Mouse (Mus musculus) testis, postnatal 14 days (tissue): Measurements from ENCODE around the gene Wscd2.
"Not testable (repeated sequence)": the region's sequence is repeated elsewhere in the genome, so short reads cannot be mapped to it uniquely, and the experiment has no call there.

ENCODE experiments used
- DNase-seq: peaks from one replicate; pipeline ENCODE4 v3.0.0; 2021; ENCODE audit warnings: low spot score

Gene Wscd2

DNA sequence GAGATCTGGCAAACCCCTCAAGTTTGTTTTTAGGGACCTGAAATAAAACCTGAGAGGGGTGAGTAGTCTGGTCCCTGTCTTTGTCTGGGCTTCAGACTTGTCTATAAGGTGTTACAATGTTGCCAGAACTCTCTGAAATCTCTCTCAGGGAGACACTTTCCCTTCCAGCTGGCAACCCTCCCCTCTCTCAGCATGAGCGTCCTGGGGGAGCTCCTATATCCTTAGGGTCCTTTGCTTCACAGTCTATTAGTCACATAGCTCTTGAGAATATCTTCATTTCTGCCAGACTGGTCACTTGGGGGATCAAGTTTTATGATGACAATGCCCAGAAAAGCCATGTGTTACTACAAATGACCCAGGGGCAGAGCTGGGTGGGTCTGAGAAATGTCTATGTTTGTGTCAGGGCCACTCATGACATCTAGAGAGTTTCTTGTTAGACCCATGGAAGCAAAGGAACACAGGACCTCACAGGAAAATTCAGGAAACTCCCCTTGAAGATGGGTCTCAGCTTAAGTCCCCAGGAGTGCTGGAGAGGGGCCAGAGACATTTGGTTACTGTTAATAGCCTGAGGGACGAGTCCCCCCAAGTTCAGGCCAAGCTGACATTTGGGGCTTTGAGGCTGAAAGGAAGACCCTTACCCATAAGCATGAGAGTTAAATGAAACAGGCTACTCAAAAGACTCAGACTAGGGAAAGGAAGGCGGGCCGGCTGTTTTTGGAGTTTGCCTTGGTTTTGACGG is 93.5 kb downstream of the Wscd2 start:
- peak; percentile 51 for DNase-seq

DNA sequence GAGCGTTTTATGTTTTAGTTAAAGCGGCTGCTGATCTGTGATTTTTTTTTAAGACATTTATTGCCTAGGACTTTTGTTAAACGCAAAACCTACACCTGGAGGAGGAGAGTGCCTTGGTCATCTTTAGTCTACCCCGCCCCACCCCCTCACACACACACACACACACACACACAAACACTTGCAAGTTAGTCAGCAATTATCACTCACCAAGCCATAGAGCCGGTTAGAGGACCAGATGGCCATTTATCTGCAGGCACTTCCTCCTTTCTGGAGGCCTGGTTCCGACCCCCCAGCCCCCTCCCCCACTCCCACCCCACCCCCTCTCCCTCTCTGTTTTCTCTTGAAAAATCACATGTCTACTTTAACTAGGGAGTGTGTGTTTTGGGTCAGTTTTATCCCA is 94.3 kb downstream of the Wscd2 start:
- no peak for DNase-seq

GRCm38 (mm10) chr5:113585619-113586457 is 95.7 kb downstream of the Wscd2 start:
- not testable (repeated sequence) for DNase-seq

DNA sequence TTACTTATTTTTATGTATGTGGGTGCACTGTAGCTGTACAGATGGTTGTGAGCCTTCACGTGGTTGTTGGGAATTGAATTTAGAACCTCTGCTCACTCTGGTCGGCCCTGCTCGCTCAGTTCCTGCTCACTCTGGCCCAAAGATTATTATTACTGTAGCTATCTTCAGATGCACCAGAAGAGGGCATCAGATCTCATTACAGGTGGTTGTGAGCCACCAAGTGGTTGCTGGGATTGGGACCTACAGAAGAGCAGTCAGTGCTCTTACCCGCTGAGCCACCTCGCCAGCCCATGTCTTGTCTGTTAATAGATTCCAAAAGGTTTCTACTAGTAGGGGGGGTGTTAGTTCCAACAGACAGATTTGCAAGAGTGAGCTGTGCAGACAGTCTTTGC is 96.3 kb downstream of the Wscd2 start:
- DNase-seq = not testable (repeated sequence)

- DNase-seq = no peak
Measured at GRCm38 (mm10) chr5:113590010-113590640, 100.0 kb downstream of the Wscd2 start.

DNA sequence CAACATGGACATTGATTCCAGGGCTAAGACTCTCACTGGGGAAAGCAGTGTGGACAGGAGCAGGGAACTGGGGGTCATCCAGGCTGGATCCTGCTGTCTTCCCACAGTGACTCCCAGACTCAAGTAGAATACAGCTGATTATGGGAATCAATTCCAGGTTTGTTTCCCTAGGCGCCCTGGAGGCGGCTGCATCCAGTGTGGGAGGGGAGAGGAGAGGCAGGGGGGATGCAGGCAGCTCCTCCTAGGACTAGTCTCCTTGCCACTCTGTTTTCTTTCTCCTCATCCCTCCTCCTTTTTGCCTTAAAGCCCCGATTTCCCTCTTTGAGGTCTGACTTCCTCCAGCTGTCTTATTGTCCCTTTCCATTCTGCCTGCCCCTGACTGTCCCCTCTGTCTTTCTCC is 101.0 kb downstream of the Wscd2 start:
- no peak for DNase-seq

GRCm38 (mm10) chr5:113591751-113592230 is 101.7 kb downstream of the Wscd2 start:
- DNase-seq = no peak

DNA sequence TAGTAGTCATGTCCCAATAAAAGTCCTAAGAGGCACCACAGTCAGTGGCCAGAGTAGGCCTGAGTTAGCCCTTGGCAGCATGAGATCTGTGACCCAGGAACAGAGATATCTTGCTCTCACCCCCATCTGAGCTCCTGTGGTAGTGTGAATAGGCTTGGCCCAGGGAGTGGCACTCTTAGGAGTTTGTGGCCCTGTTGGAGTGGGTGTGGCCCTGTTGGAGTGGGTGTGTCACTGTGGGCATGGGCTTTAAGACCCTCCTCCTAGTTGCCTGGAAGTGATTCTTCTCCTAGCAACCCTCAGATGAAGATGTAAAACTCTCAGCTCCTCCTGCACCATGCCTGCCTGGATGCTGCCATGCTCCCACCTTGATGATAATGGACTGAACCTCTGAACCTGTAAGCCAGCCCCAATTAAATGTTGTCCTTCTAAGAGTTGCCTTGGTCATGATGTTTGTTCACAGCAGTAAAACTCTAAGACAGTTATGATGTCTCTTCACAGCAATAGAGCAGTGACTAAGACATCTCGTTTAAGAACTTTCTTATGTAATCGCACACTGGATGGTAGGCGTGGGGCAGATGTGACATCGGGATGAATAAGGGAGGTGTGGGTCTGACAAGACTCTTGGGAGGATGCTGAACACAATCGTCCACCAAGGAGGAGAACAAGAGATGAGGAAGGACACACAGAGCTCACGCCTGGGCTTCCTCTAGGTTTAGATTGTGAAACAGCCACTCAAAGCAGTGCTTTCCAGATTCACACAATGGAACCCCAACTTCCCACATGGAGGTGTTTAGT is 104.0 kb downstream of the Wscd2 start:
- DNase-seq = no peak

GRCm38 (mm10) chr5:113596252-113596651 is 106.1 kb downstream of the Wscd2 start:
- peak; percentile 45 for DNase-seq

- no peak for DNase-seq
Measured at GRCm38 (mm10) chr5:113596780-113597353, 106.7 kb downstream of the Wscd2 start.

- no peak for DNase-seq
Measured at GRCm38 (mm10) chr5:113600181-113600580, 110.0 kb downstream of the Wscd2 start.

- DNase-seq = no peak
Measured at GRCm38 (mm10) chr5:113600803-113601202, 110.7 kb downstream of the Wscd2 start.

DNA sequence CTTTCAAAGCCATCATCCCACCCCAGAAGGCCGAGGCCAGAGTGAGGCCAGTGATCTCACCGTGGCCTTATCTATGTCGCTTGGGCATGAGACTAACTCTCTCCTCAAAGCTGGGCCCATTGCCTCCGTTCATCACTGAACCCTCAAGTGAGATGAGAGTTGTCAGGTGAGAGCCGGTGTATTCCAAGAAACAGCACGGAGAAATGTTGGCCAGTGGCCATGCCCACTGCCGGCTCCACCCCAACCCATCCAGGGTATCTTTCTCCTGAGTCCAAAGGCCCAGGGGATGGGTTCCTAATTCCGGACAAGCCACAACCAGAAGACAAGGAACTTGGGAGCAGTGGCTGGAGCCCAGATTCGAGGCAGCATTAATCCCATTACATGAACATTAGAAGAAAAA is 113.3 kb downstream of the Wscd2 start:
- no peak for DNase-seq

GRCm38 (mm10) chr5:113604758-113605157 is 114.6 kb downstream of the Wscd2 start:
- no peak for DNase-seq

DNA sequence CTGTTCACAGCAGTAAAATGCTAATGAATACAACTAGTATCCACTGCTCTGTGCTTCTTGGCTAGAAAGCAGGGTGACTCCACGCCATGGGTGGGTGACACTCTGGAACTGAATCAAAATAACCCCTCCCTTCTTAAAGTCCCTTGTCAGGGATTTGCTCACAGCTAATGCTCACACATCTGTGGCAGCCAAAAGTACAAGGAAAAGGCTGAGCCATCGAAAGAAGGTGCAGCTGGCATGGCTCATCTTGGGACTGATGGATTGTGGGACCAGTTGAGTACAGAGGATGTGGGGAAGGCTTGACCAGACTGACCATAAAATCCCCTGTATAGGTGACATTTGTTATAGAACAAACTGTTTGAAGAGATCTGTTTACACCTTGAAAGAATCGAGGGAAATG is 116.0 kb downstream of the Wscd2 start:
- DNase-seq = no peak

GRCm38 (mm10) chr5:113606961-113607785 is 117.0 kb downstream of the Wscd2 start:
- DNase-seq = no peak

GRCm38 (mm10) chr5:113607941-113608431 is 117.9 kb downstream of the Wscd2 start:
- DNase-seq = no peak

- no peak for DNase-seq
Measured at GRCm38 (mm10) chr5:113608511-113608910, 118.4 kb downstream of the Wscd2 start.

DNA sequence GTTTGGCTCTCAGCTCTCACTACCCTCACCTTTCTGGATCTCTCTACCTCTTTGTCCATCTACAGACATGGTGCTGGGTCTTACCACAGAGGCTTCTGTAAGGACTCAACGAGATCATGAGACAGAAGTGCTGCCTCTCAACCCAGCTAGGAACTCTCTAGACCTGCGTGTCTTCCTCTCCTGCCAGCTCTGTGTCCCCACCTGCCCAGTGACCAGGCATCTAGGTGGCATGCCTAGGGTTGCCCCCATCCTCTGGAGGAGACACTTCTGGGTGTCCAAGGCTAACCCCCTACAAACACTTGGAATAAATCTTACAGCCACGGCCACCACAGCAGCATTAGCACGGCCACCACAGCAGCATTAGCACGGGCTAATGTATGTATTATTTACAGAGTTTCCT is 119.8 kb downstream of the Wscd2 start:
- DNase-seq = no peak

- DNase-seq = no peak
Measured at GRCm38 (mm10) chr5:113610490-113610889, 120.4 kb downstream of the Wscd2 start.
